Mouse (Mus musculus) kidney, embryonic 15.5 days (tissue): ENCODE results near the gene Syn2. TPM values are rescaled to one million over a fixed set of nuclear protein-coding genes. Genes with fewer than 3 reads are reported as not detected.

Source experiments
- ATAC-seq: fragments of 200-750 bp; cut with Nextera tagmentation; replicated peaks from 2 replicates; pipeline ENCODE4 v1.8.0; 2017; ENCODE audit warnings: moderate TSS enrichment; ENCODE audit not compliant: low FRiP score
- H3K27ac ChIP-seq: fragments of 300-500 bp; sonication (generic); 2 replicates; pipeline ENCODE4 v1.5.1; 2015; ENCODE audit warnings: mild to moderate bottlenecking, inconsistent platforms
- H3K27me3 ChIP-seq: fragments of 300-500 bp; sonication (generic); 2 replicates; pipeline ENCODE4 v1.6.1; 2015; ENCODE audit warnings: inconsistent platforms
- H3K36me3 ChIP-seq: fragments of 300-500 bp; sonication (generic); 2 replicates; pipeline ENCODE4 v1.6.1; 2015; ENCODE audit warnings: inconsistent platforms
- H3K4me1 ChIP-seq: fragments of 300-500 bp; sonication (generic); 2 replicates; pipeline ENCODE4 v1.6.1; 2015; ENCODE audit warnings: inconsistent platforms
- H3K4me2 ChIP-seq: fragments of 300-500 bp; sonication (generic); 2 replicates; pipeline ENCODE4 v1.6.1; 2015; ENCODE audit warnings: moderate library complexity, mild to moderate bottlenecking, inconsistent platforms
- H3K4me3 ChIP-seq: fragments of 300-500 bp; sonication (generic); replicated peaks from 2 replicates; pipeline ENCODE4 v1.5.1; 2015; ENCODE audit warnings: mild to moderate bottlenecking, inconsistent platforms
- H3K9ac ChIP-seq: fragments of 300-500 bp; sonication (generic); 2 replicates; pipeline ENCODE4 v1.6.1; 2015; ENCODE audit warnings: mild to moderate bottlenecking, inconsistent platforms
- H3K9me3 ChIP-seq: fragments of 300-500 bp; sonication (generic); replicated peaks from 2 replicates; pipeline ENCODE4 v1.6.1; 2016; ENCODE audit warnings: inconsistent platforms
- WGBS: fragments of 180-500 bp; shearing (Covaris S2); methylation state at CpG from one replicate; pipeline ENCODE4 v1.1.7; 2015; ENCODE audit warnings: mixed read lengths; 5-methylcytosine and 5-hydroxymethylcytosine counted together
- polyA plus RNA-seq: library from polyadenylated mRNA; unstranded; fragments of >200 nt; fragmentation: Nextera tagmentation; extraction: Ambion mirVana; gene quantifications from 2 replicates; pipeline ENCODE4 v1.2.1, GENCODE M21; 2015

Gene Syn2
- polyA plus RNA-seq, 1 experiment from 2014 or later = 3.5 TPM

GRCm38 (mm10) chr6:115260507-115260906 lies 125.8 kb downstream of the Syn2 start:
- Histone ChIP-seq H3K27ac (no peak overlapping the region), H3K27me3 (no peaks in the 10 kb centered on the region), H3K4me3 (no peak overlapping the region), H3K4me2 (no peak overlapping the region), H3K9me3 (no peaks in the 10 kb centered on the region), H3K9ac (no peak overlapping the region), H3K36me3 (no peaks in the 10 kb centered on the region), H3K4me1 (no peaks in the 10 kb centered on the region)
- ATAC-seq = no peak
- 77% methylated on average over 3 of the region's 3 CpGs for WGBS

GRCm38 (mm10) chr6:115266791-115267190 lies 132.1 kb downstream of the Syn2 start:
- H3K36me3 ChIP-seq = no peaks in the 10 kb centered on the region
- no peaks in the 10 kb centered on the region for H3K9me3 ChIP-seq
- no peak overlapping the region for H3K4me3 ChIP-seq
- H3K4me1 ChIP-seq = peaks cover 15% of the 10 kb centered on the region
- no peaks in the 10 kb centered on the region for H3K27me3 ChIP-seq
- H3K27ac ChIP-seq = no peak overlapping the region
- no peak overlapping the region for H3K4me2 ChIP-seq
- 81% methylated on average over 5 of the region's 5 CpGs for WGBS
- H3K9ac ChIP-seq = no peak overlapping the region
- no peak for ATAC-seq

- WGBS = 46% methylated on average over 2 of the region's 2 CpGs
- Histone ChIP-seq H3K4me2 (no peak overlapping the region), H3K4me3 (no peak overlapping the region), H3K27me3 (no peaks in the 10 kb centered on the region), H3K9me3 (no peaks in the 10 kb centered on the region), H3K4me1 (peaks cover 24% of the 10 kb centered on the region), H3K9ac (no peak overlapping the region), H3K36me3 (no peaks in the 10 kb centered on the region), H3K27ac (no peak overlapping the region)
- peak; percentile 71; the same call in 1 of the 2 replicates for ATAC-seq
These were observed 133.2 kb downstream of the Syn2 start for GRCm38 (mm10) chr6:115267916-115268315.

- H3K4me2 ChIP-seq = no peak overlapping the region
- no peak overlapping the region for H3K9ac ChIP-seq
- H3K4me1 ChIP-seq = peaks cover 32% of the 10 kb centered on the region
- no peaks in the 10 kb centered on the region for H3K36me3 ChIP-seq
- H3K4me3 ChIP-seq = no peak overlapping the region
- WGBS = 83% methylated on average over 10 of the region's 10 CpGs
- no peak for ATAC-seq
- H3K27ac ChIP-seq = no peak overlapping the region
- no peaks in the 10 kb centered on the region for H3K27me3 ChIP-seq
- no peaks in the 10 kb centered on the region for H3K9me3 ChIP-seq
These were observed 134.1 kb downstream of the Syn2 start for GRCm38 (mm10) chr6:115268551-115269385.

- Histone ChIP-seq H3K4me2 (no peak overlapping the region), H3K27ac (no peak overlapping the region), H3K4me1 (peaks cover 34% of the 10 kb centered on the region), H3K36me3 (no peaks in the 10 kb centered on the region), H3K4me3 (no peak overlapping the region), H3K9me3 (no peaks in the 10 kb centered on the region), H3K27me3 (no peaks in the 10 kb centered on the region), H3K9ac (no peak overlapping the region)
- 71% methylated on average over 5 of the region's 5 CpGs for WGBS
- ATAC-seq = no peak
These were observed 134.9 kb downstream of the Syn2 start for GRCm38 (mm10) chr6:115269561-115269960.

GRCm38 (mm10) chr6:115270085-115270484 lies 135.4 kb downstream of the Syn2 start:
- Histone ChIP-seq H3K36me3 (no peaks in the 10 kb centered on the region), H3K4me3 (no peak overlapping the region), H3K9me3 (no peaks in the 10 kb centered on the region), H3K4me1 (peaks cover 34% of the 10 kb centered on the region), H3K4me2 (no peak overlapping the region), H3K9ac (no peak overlapping the region), H3K27me3 (no peaks in the 10 kb centered on the region), H3K27ac (no peak overlapping the region)
- no peak for ATAC-seq
- 46% methylated on average over 2 of the region's 2 CpGs for WGBS

- Histone ChIP-seq H3K4me2 (no peak overlapping the region), H3K4me3 (no peak overlapping the region), H3K36me3 (no peaks in the 10 kb centered on the region), H3K4me1 (peaks cover 34% of the 10 kb centered on the region), H3K9me3 (no peaks in the 10 kb centered on the region), H3K27ac (peak overlapping the region; percentile 24; the same call in 1 of the 2 replicates), H3K9ac (no peak overlapping the region), H3K27me3 (no peaks in the 10 kb centered on the region)
- 79% methylated on average over 3 of the region's 3 CpGs for WGBS
- ATAC-seq = no peak
These were observed 136.6 kb downstream of the Syn2 start for GRCm38 (mm10) chr6:115271326-115271725.

- Histone ChIP-seq H3K36me3 (no peaks in the 10 kb centered on the region), H3K4me3 (no peak overlapping the region), H3K4me2 (no peak overlapping the region), H3K27me3 (no peaks in the 10 kb centered on the region), H3K9ac (no peak overlapping the region), H3K4me1 (peaks cover 34% of the 10 kb centered on the region), H3K27ac (peak overlapping the region; percentile 24; the same call in 1 of the 2 replicates), H3K9me3 (no peaks in the 10 kb centered on the region)
- WGBS = 14% methylated on average over 4 of the region's 4 CpGs
- peak; percentile 79; the same call in 1 of the 2 replicates for ATAC-seq
These were observed 137.2 kb downstream of the Syn2 start for GRCm38 (mm10) chr6:115271866-115272271.

GRCm38 (mm10) chr6:115273346-115273745 lies 138.6 kb downstream of the Syn2 start:
- no peaks in the 10 kb centered on the region for H3K9me3 ChIP-seq
- 51% methylated on average over 10 of the region's 10 CpGs for WGBS
- no peak overlapping the region for H3K27ac ChIP-seq
- ATAC-seq = no peak
- no peak overlapping the region for H3K4me3 ChIP-seq
- H3K9ac ChIP-seq = no peak overlapping the region
- no peaks in the 10 kb centered on the region for H3K36me3 ChIP-seq
- no peaks in the 10 kb centered on the region for H3K27me3 ChIP-seq
- peaks cover 34% of the 10 kb centered on the region for H3K4me1 ChIP-seq
- no peak overlapping the region for H3K4me2 ChIP-seq

- no peak for ATAC-seq
- H3K9me3 ChIP-seq = no peaks in the 10 kb centered on the region
- H3K9ac ChIP-seq = no peak overlapping the region
- peaks cover 34% of the 10 kb centered on the region for H3K4me1 ChIP-seq
- H3K36me3 ChIP-seq = no peaks in the 10 kb centered on the region
- 60% methylated on average over 9 of the region's 9 CpGs for WGBS
- no peak overlapping the region for H3K4me2 ChIP-seq
- no peaks in the 10 kb centered on the region for H3K27me3 ChIP-seq
- H3K4me3 ChIP-seq = no peak overlapping the region
- no peak overlapping the region for H3K27ac ChIP-seq
These were observed 140.0 kb downstream of the Syn2 start for GRCm38 (mm10) chr6:115274705-115275104.

GRCm38 (mm10) chr6:115275116-115275815 lies 140.6 kb downstream of the Syn2 start:
- 86% methylated on average over 10 of the region's 10 CpGs for WGBS
- no peak overlapping the region for H3K4me3 ChIP-seq
- H3K9me3 ChIP-seq = no peaks in the 10 kb centered on the region
- no peak for ATAC-seq
- no peak overlapping the region for H3K4me2 ChIP-seq
- no peaks in the 10 kb centered on the region for H3K27me3 ChIP-seq
- H3K9ac ChIP-seq = no peak overlapping the region
- H3K36me3 ChIP-seq = no peaks in the 10 kb centered on the region
- peaks cover 28% of the 10 kb centered on the region for H3K4me1 ChIP-seq
- H3K27ac ChIP-seq = no peak overlapping the region

- H3K27me3 ChIP-seq = no peaks in the 10 kb centered on the region
- no peak overlapping the region for H3K27ac ChIP-seq
- no peak overlapping the region for H3K4me3 ChIP-seq
- peaks cover 9% of the 10 kb centered on the region for H3K4me1 ChIP-seq
- no peak for ATAC-seq
- 81% methylated on average over 8 of the region's 8 CpGs for WGBS
- no peaks in the 10 kb centered on the region for H3K9me3 ChIP-seq
- H3K36me3 ChIP-seq = no peaks in the 10 kb centered on the region
- no peak overlapping the region for H3K9ac ChIP-seq
- H3K4me2 ChIP-seq = no peak overlapping the region
These were observed 143.4 kb downstream of the Syn2 start for GRCm38 (mm10) chr6:115278086-115278485.
